Mouse (Mus musculus): ENCODE data around the gene Tmem19. TPM values are rescaled to one million over a fixed set of nuclear protein-coding genes. Genes with fewer than 3 reads are reported as not detected.

Gene Tmem19
- total and polyA plus RNA-seq, 2 experiments from 2014 or later: 6.0 to 21.6 TPM

DNA sequence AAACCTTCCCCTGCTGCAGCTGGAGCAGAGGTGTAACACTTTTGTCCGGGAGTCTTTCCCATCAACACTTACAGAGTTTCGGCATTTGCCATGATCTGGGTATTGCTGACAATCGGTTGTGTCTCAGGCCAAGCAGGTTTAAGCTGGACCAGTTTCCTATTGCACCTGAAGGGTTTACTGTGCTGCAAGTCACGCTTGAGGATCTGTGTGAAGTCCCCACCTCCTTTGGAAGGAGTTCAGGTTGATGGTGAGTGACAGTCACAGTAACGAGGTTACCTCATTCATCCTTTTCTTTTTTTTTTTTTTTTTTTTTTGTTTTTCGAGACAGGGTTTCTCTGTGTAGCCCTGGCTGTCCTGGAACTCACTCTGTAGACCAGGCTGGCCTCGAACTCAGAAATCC lies 6.2 kb downstream of the Tmem19 start:
- no peak for TF ChIP-seq CTCF (IDR thresholded peaks at IDR 0.05; ENCODE audit: low read depth)
- no peak for TF ChIP-seq EP300 (IDR thresholded peaks at IDR 0.05; ENCODE audit: low read depth)
- Histone ChIP-seq H3K27ac (ENCODE audit: low read depth) (no peak overlapping the region), H3K4me1 (ENCODE audit: control insufficient read depth, insufficient read depth) (0 out of 2 replicates have a peak, but pooled peaks cover 4% of the 10 kb centered on the region), H3K4me3 (ENCODE audit: low read depth, low read length) (no peak overlapping the region), H3K9me3 (replicated peaks; ENCODE audit: control insufficient read depth, low read length) (no peaks in the 10 kb centered on the region), H3K4me2 (ENCODE audit: low read depth, low read length) (no peak overlapping the region), H3K36me3 (replicated peaks; ENCODE audit: control insufficient read depth, insufficient read depth, low read length) (peaks cover 10% of the 10 kb centered on the region; the same call in 1 of the 2 replicates), H3K27me3 (ENCODE audit: control insufficient read depth, insufficient read depth, low read length) (no peaks in the 10 kb centered on the region), H3K9ac (replicated peaks; ENCODE audit: low read depth, low read length) (no peak overlapping the region)
- WGBS: 86% methylated on average over 6 of the region's 7 CpGs
- no peak for ATAC-seq (ENCODE audit: insufficient read depth, low read depth)
- DNase-seq (ENCODE audit: low spot score): no peak

DNA sequence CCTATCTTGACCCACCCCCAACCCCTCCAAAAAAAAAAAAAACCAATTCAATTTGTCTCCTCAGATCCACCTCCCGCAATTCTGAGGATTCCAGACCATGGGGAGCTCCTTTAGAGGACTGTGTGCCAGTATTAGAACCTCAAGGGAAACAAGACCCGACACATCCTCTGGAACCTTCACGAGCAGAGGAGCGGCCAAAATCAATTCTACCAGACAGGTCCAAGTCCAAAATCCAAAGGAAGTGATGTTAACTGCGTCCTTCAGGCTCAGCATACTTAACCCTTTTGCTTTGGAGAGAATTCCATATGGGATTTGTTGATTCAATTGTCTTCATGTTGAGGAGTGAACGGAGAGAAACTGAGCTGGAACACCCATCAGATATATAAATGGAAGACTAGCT lies 7.3 kb downstream of the Tmem19 start:
- 80% methylated on average over 6 of the region's 6 CpGs for WGBS
- H3K4me1 ChIP-seq (ENCODE audit: control insufficient read depth, insufficient read depth): no peaks in the 10 kb centered on the region
- H3K4me3 ChIP-seq (ENCODE audit: low read depth, low read length): no peak overlapping the region
- H3K36me3 ChIP-seq (replicated peaks; ENCODE audit: control insufficient read depth, insufficient read depth, low read length): peaks cover 10% of the 10 kb centered on the region; the same call in 1 of the 2 replicates
- TF ChIP-seq CTCF (IDR thresholded peaks at IDR 0.05; ENCODE audit: low read depth) (no peak), EP300 (IDR thresholded peaks at IDR 0.05; ENCODE audit: low read depth) (no peak)
- H3K9me3 ChIP-seq (replicated peaks; ENCODE audit: control insufficient read depth, low read length): no peaks in the 10 kb centered on the region
- no peak overlapping the region for H3K9ac ChIP-seq (replicated peaks; ENCODE audit: low read depth, low read length)
- H3K27me3 ChIP-seq (ENCODE audit: control insufficient read depth, insufficient read depth, low read length): no peaks in the 10 kb centered on the region
- no peak overlapping the region for H3K4me2 ChIP-seq (ENCODE audit: low read depth, low read length)
- DNase-seq (ENCODE audit: low spot score) (no peak), ATAC-seq (ENCODE audit: insufficient read depth, low read depth) (no peak)
- H3K27ac ChIP-seq (ENCODE audit: low read depth): no peak overlapping the region

DNA sequence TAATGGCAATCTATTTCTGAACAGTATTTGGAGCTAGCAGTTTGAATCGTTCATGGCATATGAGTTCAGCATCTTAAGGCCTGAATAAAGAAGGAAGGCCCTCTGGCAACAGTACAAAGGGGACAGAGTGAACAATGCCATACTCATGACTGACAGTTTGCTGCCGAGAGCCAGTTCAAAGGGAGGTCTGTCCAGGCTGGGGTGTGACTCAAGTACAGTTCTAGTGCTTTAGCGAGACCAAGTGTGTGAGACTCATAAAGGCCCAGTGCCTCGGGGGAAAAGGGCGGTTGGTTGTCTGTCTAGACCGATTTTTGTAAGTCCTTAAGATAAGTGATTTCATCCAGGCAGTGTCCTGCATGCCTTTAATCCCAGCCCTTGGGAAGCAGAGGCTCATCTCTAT lies 7.7 kb downstream of the Tmem19 start:
- no peak overlapping the region for H3K4me3 ChIP-seq (ENCODE audit: low read depth, low read length)
- no peak overlapping the region for H3K27ac ChIP-seq (ENCODE audit: low read depth)
- DNase-seq (ENCODE audit: low spot score) (no peak), ATAC-seq (ENCODE audit: insufficient read depth, low read depth) (no peak)
- peaks cover 10% of the 10 kb centered on the region; the same call in 1 of the 2 replicates for H3K36me3 ChIP-seq (replicated peaks; ENCODE audit: control insufficient read depth, insufficient read depth, low read length)
- H3K27me3 ChIP-seq (ENCODE audit: control insufficient read depth, insufficient read depth, low read length): no peaks in the 10 kb centered on the region
- 50% methylated on average over 6 of the region's 6 CpGs for WGBS
- no peak for TF ChIP-seq CTCF (IDR thresholded peaks at IDR 0.05; ENCODE audit: low read depth)
- no peak for TF ChIP-seq EP300 (IDR thresholded peaks at IDR 0.05; ENCODE audit: low read depth)
- no peak overlapping the region for H3K4me2 ChIP-seq (ENCODE audit: low read depth, low read length)
- H3K4me1 ChIP-seq (ENCODE audit: control insufficient read depth, insufficient read depth): no peaks in the 10 kb centered on the region
- no peaks in the 10 kb centered on the region for H3K9me3 ChIP-seq (replicated peaks; ENCODE audit: control insufficient read depth, low read length)
- no peak overlapping the region for H3K9ac ChIP-seq (replicated peaks; ENCODE audit: low read depth, low read length)

DNA sequence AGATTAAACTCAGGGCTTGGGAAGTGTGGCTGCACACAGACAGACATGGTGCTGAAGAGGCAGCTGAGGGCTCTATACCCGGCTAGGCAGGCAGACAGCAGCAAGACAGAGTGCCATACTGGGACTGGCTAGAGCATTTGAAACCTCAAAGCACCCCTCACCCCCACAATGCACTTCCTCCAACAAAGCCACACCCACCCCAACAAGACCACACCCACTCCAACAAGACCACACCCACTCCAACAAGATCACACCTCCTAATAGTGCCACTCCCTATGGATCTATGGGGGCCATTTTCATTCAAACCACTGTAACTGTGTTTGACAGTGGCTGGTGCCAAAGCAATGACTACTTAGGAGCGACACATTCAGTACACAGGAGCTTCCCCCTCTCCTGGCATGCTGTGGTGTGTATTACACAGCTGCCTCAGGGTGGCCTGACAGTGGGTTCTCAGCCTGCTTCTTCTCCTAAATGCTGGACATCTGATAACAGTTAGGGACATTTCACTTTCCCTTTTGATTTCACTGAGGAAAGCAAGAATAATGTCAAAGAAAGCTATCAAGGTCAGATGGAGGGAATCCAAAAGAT lies 11.4 kb downstream of the Tmem19 start:
- Histone ChIP-seq H3K27ac (ENCODE audit: low read depth) (no peak overlapping the region), H3K27me3 (ENCODE audit: control insufficient read depth, insufficient read depth, low read length) (no peaks in the 10 kb centered on the region), H3K4me2 (ENCODE audit: low read depth, low read length) (no peak overlapping the region), H3K4me1 (ENCODE audit: control insufficient read depth, insufficient read depth) (no peaks in the 10 kb centered on the region), H3K9ac (replicated peaks; ENCODE audit: low read depth, low read length) (no peak overlapping the region), H3K9me3 (replicated peaks; ENCODE audit: control insufficient read depth, low read length) (no peaks in the 10 kb centered on the region), H3K4me3 (ENCODE audit: low read depth, low read length) (no peak overlapping the region), H3K36me3 (replicated peaks; ENCODE audit: control insufficient read depth, insufficient read depth, low read length) (no peaks in the 10 kb centered on the region; the same call in 1 of the 2 replicates)
- TF ChIP-seq CTCF (IDR thresholded peaks at IDR 0.05; ENCODE audit: low read depth): no peak
- TF ChIP-seq EP300 (IDR thresholded peaks at IDR 0.05; ENCODE audit: low read depth): no peak
- no peak for DNase-seq (ENCODE audit: low spot score)
- 70% methylated on average over 2 of the region's 2 CpGs for WGBS
- ATAC-seq (ENCODE audit: insufficient read depth, low read depth): no peak

DNA sequence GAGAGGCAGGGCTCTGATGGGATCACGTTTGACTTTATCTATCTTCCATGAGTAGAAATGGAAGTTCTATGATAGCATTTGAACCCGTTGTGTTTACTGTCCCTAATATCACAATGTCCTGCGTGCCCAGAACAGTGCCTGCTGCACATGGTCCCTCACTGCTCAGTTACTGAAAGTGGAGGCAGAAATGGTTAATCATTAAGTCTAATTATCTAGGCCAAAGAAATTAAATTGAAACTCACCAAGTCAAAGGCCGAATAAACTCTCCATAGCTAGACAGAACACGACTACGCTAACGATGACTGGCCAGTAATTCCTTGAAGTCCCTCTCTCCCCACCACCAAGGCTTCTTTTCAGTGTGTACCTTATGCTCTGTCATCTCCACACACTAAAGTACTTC lies 12.8 kb downstream of the Tmem19 start:
- Histone ChIP-seq H3K4me3 (ENCODE audit: low read depth, low read length) (no peak overlapping the region), H3K4me2 (ENCODE audit: low read depth, low read length) (no peak overlapping the region), H3K9me3 (replicated peaks; ENCODE audit: control insufficient read depth, low read length) (no peaks in the 10 kb centered on the region), H3K36me3 (replicated peaks; ENCODE audit: control insufficient read depth, insufficient read depth, low read length) (no peaks in the 10 kb centered on the region; the same call in 1 of the 2 replicates), H3K27me3 (ENCODE audit: control insufficient read depth, insufficient read depth, low read length) (no peaks in the 10 kb centered on the region), H3K27ac (ENCODE audit: low read depth) (no peak overlapping the region), H3K4me1 (ENCODE audit: control insufficient read depth, insufficient read depth) (no peaks in the 10 kb centered on the region), H3K9ac (replicated peaks; ENCODE audit: low read depth, low read length) (no peak overlapping the region)
- DNase-seq (ENCODE audit: low spot score) (no peak), ATAC-seq (ENCODE audit: insufficient read depth, low read depth) (no peak)
- 88% methylated on average over 7 of the region's 7 CpGs for WGBS
- TF ChIP-seq EP300 (IDR thresholded peaks at IDR 0.05; ENCODE audit: low read depth) (no peak), CTCF (IDR thresholded peaks at IDR 0.05; ENCODE audit: low read depth) (no peak)

DNA sequence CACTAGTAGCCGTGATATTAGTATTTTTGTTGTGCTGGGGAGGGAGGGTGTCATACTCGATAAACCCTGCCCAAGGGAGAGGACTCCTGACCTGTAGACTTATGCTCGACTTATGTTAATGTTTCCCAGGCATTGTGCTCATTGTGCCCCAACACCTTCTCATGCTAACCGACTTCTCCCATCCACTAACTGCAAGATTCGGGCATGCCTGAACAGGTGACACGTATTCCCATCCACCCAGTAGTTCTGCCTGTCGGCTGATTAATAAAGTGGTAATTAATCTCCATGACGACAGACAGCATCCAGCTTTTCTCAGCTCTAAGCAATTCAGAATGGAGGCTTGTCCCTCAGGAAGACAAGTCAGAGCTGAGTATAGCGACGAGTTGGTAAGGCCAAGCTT lies 13.3 kb downstream of the Tmem19 start:
- H3K27ac ChIP-seq (ENCODE audit: low read depth): no peak overlapping the region
- H3K9me3 ChIP-seq (replicated peaks; ENCODE audit: control insufficient read depth, low read length): no peaks in the 10 kb centered on the region
- no peaks in the 10 kb centered on the region for H3K27me3 ChIP-seq (ENCODE audit: control insufficient read depth, insufficient read depth, low read length)
- 82% methylated on average over 10 of the region's 10 CpGs for WGBS
- TF ChIP-seq CTCF (IDR thresholded peaks at IDR 0.05; ENCODE audit: low read depth) (no peak), EP300 (IDR thresholded peaks at IDR 0.05; ENCODE audit: low read depth) (no peak)
- no peak overlapping the region for H3K4me2 ChIP-seq (ENCODE audit: low read depth, low read length)
- ATAC-seq (ENCODE audit: insufficient read depth, low read depth) (no peak), DNase-seq (ENCODE audit: low spot score) (no peak)
- H3K4me1 ChIP-seq (ENCODE audit: control insufficient read depth, insufficient read depth): no peaks in the 10 kb centered on the region
- no peak overlapping the region for H3K4me3 ChIP-seq (ENCODE audit: low read depth, low read length)
- H3K9ac ChIP-seq (replicated peaks; ENCODE audit: low read depth, low read length): no peak overlapping the region
- no peaks in the 10 kb centered on the region; the same call in 1 of the 2 replicates for H3K36me3 ChIP-seq (replicated peaks; ENCODE audit: control insufficient read depth, insufficient read depth, low read length)
